Mouse (Mus musculus) frontal cortex, postnatal 25 days (tissue): ENCODE measurements around the gene Zp3r.
"Not testable (repeated sequence)": the region's sequence is repeated elsewhere in the genome, so short reads cannot be mapped to it uniquely, and the experiment has no call there.

ENCODE experiments used
- DNase-seq, 2 experiments: peaks; one replicate each; pipeline ENCODE4 v3.0.0; 2022; ENCODE audit warnings: low spot score in 2 of 2

Zp3r gene

GRCm38 (mm10) chr1:130629521-130629920, at the start of gene Zp3r:
Gene Zp3r, minus strand, starts transcription at chr1:130629621.
- DNase-seq: no peak

DNA sequence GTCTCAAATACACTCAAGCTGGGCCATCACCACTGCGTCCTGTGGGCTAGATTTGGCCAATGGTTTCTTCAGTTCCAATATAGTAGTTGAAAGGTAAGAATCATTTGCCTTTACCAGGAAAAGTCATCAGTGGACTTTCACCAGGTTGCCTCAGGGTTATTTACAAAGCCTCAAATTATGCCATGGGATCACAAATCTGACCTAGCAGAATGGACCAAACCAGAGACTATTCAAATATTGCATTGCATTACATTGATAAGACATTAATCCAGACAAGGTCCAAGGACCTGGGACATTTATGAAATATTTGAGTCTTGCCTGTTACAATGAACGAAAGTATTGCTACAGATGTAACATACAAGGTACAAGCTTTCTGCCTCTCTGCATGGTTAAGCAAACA, 49.1 kb upstream of the Zp3r start:
- DNase-seq: no peak

DNA sequence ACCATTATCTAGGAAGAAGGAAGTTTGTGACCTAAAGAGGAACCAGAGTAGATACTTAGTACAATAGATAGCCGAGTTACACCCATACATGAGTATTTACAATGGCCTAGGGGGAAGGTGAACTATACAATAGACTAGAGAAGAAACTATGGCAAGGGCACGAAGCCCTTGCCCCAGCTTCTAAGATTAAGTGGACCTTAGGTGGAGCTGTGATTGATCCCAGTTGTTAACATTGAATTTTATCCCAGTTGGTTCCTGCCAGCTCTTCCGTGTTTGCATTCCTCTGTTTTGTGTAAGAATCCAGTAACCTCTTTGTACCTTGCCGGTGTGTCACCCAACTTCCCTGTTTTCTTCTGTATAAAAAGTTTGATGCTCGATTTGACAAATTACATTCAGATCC, 34.2 kb upstream of the Zp3r start:
- DNase-seq: not testable (repeated sequence)

DNA sequence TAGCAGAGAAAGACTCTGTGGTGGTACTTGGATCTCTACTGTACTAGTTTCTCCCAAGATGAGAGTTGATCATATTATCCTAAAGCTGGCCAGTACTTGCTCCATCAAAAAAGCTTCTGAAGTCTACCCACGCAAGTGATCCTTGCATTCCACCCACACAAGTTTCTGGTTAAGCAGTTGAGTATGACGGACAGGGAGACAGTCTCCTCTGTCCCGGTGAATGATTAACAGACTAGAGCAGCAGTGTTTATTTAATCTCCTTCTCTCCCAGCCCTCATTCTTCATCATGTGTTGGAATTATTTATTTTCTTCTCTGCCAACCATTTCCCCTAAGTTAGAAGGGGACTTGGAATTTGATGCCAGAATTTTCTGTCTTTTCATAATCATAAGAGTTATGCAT, 32.0 kb upstream of the Zp3r start, which contains the start of gene C4bp:
C4bp (minus strand) TSS at position 179 of the 400 bp plus-strand sequence.
- DNase-seq: no peak

GRCm38 (mm10) chr1:130659641-130660040, 30.2 kb upstream of the Zp3r start:
- not testable (repeated sequence) for DNase-seq

DNA sequence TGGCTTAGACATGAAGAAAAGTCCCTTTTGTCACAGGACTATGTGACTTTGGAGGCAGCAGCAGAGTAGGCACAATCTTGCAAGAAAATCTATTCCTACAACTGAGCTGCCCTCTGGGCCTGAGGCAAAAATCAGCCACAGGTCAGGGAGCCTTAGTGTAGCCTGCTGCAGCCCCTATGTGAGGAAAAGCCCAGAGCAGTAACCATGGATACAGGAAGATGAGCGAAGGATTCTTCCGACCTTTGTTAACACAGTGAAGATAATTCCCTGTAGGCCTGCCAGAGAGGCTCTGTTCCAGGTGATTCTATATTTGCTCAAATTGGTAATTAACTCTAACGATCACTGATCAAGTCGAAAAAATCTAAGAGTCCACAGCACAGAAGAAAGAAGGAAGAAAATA, 14.7 kb upstream of the Zp3r start:
- DNase-seq: no peak

DNA sequence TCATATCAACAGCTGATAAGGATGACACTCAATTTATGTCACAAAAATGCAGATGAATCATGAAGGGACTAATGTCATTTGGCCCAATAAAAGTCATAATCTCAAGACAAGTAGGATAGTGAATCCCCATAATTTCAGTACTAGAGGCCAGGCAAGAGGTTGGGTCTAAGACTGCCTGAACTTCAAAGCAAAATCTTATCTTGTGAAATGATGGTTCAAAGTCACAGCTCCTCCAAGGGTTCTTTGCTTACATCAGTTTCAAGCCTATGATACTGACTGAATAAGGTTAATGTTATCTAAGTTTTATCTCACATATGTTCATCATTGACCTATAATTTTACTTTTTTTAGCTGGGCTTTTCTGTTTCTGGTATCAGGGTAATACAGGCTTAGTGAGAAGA, 11.5 kb upstream of the Zp3r start:
- no peak for DNase-seq

DNA sequence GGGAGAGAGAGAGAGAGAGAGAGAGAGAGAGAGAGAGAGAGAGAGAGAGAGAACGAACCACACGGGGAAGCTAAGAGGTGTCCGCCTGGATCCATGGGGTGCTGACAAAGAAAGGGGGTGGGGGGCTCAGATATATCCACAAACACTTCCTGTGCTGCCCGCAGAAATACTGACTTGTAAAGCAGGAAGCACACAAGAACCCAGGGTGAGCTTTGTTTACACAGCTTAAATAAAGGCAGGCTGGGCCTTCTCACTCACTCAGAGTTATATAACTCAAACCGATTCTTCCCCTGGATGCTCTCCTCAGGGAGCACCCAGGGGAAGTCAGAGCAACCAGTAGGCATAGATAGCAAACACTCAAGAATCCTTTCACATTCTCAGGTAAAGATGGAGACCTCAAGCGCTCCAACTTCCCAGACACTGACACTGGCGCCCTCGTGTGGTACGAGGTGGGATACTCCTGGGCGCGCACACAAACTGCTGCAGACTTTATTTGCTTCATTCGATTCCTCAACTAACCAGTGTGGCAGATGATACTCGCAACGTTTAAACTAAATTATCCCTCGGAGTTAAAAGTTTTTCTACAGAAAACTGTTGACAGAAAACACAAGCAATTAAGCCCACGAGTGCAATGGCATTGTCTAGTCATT, 4.5 kb upstream of the Zp3r start:
- DNase-seq: peak; percentile 50 to 62

DNA sequence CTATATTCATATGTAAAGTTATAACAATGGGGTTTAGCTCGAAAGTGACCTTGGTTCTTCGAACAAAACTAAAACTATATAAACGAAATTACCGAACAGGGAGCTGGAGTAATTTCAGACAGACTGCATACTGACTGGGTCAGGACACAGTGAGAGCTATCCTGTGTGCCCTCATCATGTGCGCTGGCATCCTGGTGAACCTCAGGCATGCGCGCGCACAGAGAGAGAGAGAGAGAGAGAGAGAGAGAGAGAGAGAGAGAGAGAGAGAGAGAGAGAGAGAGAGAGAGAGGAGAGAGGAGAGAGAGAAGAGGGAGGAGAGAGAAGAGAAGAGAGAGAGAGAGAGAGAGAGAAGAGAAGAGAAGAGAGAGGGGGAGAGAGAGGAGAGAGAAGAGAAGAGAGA, 3.9 kb upstream of the Zp3r start:
- DNase-seq: no peak

GRCm38 (mm10) chr1:130596291-130596690, 33.1 kb downstream of the Zp3r start:
- no peak for DNase-seq

GRCm38 (mm10) chr1:130588659-130589058, 40.8 kb downstream of the Zp3r start:
- no peak for DNase-seq

- no peak for DNase-seq
These were observed 53.0 kb downstream of the Zp3r start for GRCm38 (mm10) chr1:130576389-130576788.

- DNase-seq: peak; percentile 24 to 27
These were observed 53.5 kb downstream of the Zp3r start for GRCm38 (mm10) chr1:130575962-130576361.

DNA sequence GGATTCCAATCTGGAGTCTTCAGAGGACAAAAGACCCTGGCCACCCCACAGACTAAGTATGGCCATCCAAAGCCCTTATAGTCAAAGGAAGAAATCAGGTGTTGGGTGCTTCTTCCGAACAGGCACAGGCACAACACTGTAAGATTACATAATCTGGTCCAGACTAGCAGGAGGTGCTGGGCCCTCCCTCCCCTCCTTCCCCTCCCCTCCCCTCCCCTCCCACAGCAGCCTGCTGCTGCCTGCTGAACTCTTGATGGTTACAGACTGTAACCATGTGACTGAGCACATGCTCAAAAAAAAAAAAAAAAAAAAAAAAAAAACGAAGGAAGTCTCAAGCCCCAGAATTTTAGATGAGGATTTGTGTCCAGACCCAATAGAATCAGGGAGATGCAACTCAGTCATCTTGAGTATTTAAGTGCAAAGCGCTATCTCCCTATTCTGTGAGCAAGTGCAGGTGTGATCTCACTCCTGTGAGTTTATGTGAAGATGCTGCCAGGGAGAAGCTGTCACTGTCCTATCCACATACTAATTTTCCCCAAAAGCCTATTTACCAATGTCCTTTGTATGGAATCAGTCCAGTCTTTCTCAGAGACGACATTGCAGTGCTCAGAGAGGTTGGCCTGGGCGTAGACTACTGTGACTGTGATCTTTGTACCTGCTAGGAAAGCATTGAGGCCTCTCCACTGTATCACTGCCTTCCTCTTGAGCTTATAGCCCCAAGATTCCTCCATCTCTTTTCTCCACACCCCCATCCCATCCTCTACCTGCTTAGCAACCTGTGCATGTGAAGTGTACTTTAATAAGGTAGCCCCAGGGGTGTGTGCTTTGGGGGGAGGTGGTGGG, 77.8 kb downstream of the Zp3r start:
- DNase-seq: no peak

DNA sequence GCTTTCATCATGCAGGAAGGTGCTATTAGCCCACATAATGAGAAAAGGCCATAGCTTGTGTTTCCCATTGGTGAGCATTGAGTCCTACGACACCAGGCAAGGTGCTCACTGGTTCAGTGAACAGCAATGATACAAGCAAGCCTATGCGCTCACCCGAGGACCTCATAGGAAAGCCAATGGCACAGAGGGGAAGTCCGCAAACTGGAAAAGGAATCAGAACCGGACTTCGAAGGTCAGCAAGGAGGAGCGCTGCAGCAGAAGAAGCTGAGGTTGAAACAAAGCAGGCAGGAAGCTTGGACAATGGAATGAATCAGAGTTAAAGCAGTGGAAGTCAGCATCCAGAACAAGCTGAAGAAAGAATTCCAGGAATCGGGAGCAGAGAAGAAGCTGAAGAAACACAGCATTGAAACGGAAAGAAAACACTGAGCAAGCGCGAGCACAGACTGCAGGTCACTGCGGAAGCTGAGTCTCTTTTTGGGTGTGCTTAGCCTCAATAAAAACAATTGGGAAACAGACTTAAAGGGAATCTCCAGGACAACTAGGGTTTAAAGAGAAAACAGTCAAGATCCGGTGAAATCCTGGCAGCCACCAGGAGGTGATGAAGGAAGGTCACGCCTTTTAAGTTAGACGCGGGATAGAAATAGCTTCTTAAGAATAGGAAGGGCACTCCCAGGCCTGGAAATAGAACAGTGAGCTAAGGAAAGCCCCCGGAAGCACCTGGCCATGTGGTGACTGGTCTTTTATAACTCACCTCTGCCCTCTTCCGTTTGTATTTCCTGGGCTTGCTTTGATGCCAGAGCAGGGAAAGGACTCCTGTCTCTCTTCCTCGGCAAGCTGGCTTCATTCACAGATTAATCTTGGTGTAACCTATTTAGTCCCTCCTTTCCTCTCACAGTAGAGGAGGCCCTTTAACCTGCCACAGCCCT, 78.9 kb downstream of the Zp3r start:
- DNase-seq: no peak

- no peak for DNase-seq
These were observed 79.7 kb downstream of the Zp3r start for GRCm38 (mm10) chr1:130549698-130550097.

DNA sequence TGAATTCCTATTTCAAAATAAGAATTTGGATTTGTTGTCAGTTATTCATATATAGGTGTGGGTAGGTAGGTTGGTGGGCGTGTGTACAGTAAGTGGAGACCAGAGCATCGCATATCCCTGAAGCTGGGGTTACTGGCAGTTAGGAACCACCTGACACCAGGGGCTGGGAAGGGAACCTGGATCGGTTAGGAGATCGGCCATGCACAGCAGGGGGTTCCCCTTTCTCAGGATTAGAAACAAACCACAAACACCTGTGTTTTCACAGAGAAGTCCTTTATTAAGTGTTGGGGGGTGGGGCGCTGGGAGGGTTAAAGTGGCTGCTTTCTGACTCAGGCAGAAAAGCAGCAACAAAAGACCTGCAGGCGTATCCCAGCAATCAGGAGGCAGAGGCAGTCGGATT, 80.3 kb downstream of the Zp3r start:
- DNase-seq: no peak

- DNase-seq: peak; percentile 20 to 33
These were observed 81.6 kb downstream of the Zp3r start for GRCm38 (mm10) chr1:130547674-130548429.
